Mouse (Mus musculus): ENCODE results near the gene Hrg.
"Not testable (repeated sequence)": the region's sequence is repeated elsewhere in the genome, so short reads cannot be mapped to it uniquely, and the experiment has no call there.

The Hrg gene

GRCm38 (mm10) chr16:22950840-22951395 is at the start of gene Hrg:
Hrg (plus strand) TSS chr16:22951072.
- in situ Hi-C loops (cut with MseI, MboI) = loop anchor here (5.0 kb wide), 1 partner anchor 74 kb away; no protein-coding TSS in a partner anchor

GRCm38 (mm10) chr16:22901326-22901725 is 49.5 kb upstream of the Hrg start:
- in situ Hi-C loops (cut with MseI, MboI) = no loop called here

DNA sequence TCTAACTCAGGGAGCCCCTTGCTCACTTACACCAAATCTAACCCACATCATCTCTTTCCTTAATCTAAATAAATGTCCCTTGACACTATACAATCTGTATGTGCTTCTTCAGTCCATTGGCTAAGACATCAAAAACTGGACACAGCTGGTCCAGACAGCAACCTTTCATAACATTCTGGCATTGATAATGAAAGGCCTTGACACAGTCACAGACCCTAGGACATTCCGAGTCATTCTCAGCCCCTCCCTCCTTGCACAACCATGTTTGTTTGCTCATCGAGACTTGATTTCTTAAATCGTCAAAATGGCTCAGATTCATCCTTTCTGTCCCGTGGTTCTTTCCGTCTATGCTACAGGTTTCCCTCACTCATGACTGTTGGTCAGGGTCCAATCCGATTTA is 41.6 kb upstream of the Hrg start:
- in situ Hi-C loops (cut with MseI, MboI) = no loop called here

GRCm38 (mm10) chr16:22911986-22912385 is 38.9 kb upstream of the Hrg start:
- in situ Hi-C loops (cut with MseI, MboI) = no loop called here

GRCm38 (mm10) chr16:22912886-22913285 is 38.0 kb upstream of the Hrg start:
- in situ Hi-C loops (cut with MseI, MboI) = no loop called here

DNA sequence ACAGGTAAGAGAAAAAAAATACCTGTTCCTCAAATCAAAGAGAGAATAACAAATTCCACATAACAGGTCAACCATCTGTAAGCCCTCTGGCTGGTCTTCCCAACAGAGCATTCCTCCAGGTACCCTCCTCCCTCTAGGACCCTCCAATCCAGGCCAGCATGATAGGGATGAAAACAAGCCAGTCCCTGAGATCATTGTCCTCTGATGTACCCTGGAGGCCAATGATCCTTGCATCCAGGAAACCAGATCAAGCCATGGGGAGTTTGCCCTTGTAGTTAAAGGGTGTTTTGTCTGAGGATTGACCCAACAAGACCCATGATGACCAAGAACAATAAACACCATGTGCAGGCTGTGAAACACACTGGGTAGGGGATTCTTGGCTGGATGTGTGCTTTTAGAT is 36.6 kb upstream of the Hrg start:
- in situ Hi-C loops (cut with MseI, MboI) = no loop called here

DNA sequence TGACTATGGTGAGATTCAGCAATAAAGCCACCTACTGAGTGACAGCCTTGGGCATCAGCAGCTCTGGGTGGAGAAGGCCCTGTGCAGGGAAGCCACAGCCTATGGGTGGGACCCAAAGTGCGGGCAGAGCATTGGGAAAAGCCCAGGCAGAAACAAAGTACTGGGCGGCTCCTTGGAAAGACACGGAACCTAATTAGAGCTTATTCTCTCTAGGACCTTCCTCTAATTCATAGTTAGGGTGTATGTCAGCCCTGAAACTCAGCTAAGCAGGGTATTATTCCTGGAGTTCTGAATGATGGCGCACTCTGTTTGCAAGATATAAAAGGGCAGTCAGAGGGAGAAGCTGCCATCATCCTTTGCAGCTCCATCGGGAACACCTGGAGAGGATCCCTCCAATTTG is 32.8 kb upstream of the Hrg start, which contains the start of gene Fetub:
TSS of gene Fetub (plus strand) at position 301 of the 400 bp plus-strand sequence.
- in situ Hi-C loops (cut with MseI, MboI) = no loop called here

- in situ Hi-C loops (cut with MseI, MboI) = no loop called here
Observed at GRCm38 (mm10) chr16:22918664-22919312, 32.1 kb upstream of the Hrg start.

GRCm38 (mm10) chr16:22919971-22920854 is 30.7 kb upstream of the Hrg start:
- in situ Hi-C loops (cut with MseI, MboI) = no loop called here

DNA sequence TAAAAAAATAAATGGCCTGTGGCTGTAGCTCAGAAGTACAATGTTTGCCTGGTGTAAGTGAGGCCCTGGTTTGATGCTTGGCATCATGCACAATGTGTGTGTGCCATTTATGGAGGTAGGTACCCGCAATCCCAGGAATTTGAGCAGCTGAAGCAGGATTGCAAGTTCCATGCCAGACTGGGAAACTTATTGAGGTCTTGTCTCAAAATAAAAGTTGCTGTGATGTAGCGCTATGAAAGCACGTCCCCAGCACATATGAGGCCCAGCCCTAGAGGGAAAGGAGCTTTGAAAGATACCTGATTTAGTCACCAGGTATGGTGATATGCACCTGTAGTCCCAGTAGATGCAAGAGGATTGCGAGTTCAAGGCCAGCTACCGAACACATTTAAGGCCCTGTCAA is 29.1 kb upstream of the Hrg start:
- in situ Hi-C loops (cut with MseI, MboI) = no loop called here

GRCm38 (mm10) chr16:22922433-22922832 is 28.4 kb upstream of the Hrg start:
- in situ Hi-C loops (cut with MseI, MboI) = no loop called here

DNA sequence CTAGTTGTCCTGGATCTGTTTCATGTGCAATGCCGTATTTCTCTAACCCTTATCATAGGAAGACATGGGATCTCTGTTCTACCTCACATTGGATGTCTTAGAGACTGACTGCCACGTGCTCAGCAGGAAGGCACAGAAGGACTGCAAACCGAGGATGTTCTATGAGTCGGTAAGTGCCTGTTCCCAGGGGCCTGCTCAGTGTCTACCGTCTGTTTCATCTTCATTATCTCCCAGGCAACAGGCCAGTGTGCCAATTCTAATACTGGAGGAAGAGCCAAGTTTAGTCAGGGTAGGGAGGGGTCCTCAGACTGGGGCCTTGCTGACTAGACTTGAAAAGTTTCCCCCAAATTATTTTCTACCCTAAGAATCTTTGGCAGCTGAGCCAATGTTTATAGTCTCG is 21.3 kb upstream of the Hrg start:
- in situ Hi-C loops (cut with MseI, MboI) = no loop called here

- in situ Hi-C loops (cut with MseI, MboI) = no loop called here
Observed at GRCm38 (mm10) chr16:22931431-22932200, 19.3 kb upstream of the Hrg start.

- in situ Hi-C loops (cut with MseI, MboI) = no loop called here
Observed at GRCm38 (mm10) chr16:22937631-22938030, 13.2 kb upstream of the Hrg start.

- in situ Hi-C loops (cut with MseI, MboI) = no loop called here
Observed at GRCm38 (mm10) chr16:22938541-22938940, 12.3 kb upstream of the Hrg start.

DNA sequence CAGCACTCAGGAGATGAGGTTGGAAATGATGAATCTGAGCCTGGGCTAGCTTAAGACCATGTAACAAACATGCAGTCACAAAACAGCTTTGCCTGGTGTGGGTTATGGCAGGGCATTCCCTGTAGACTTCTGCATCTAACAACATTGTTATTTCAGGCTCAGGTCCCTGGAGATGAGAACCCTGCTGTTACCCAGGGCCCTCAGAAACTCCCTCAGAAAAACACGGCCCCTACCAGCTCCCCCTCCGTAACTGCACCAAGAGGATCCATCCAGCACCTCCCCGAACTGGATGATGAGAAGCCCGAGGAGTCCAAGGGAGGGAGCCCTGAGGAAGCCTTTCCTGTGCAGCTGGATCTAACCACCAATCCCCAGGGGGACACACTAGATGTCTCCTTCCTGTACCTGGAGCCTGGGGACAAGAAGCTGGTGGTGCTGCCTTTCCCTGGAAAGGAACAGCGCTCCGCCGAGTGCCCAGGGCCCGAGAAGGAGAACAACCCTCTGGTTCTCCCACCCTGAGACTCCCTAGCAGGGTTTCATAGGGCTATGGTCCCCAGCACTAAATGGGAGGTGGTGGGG is 11.7 kb upstream of the Hrg start:
- in situ Hi-C loops (cut with MseI, MboI) = no loop called here

GRCm38 (mm10) chr16:22941825-22942476 is 8.9 kb upstream of the Hrg start:
- in situ Hi-C loops (cut with MseI, MboI) = not testable (repeated sequence)

- in situ Hi-C loops (cut with MseI, MboI) = no loop called here
Observed at GRCm38 (mm10) chr16:22947371-22947770, 3.5 kb upstream of the Hrg start.

DNA sequence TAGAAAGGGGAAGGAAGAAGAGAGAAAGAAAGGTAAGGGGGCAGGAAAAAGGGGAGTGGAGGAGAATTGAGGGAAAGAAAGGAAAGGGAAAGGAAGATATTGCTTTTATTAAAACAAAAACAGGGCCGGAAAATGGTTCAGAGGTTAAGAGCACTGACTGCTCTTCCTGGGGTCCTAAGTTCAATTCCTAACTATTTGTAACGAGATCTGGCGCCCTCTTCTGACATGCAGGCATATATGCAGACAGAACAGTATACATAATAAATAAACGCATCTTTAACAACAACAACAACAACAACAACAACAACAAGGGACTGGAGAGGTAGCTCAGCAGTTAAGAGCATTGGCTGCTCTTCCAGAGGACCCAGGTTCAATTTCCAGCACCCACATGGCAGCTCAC is 2.2 kb downstream of the Hrg start:
- in situ Hi-C loops (cut with MseI, MboI) = loop anchor here (5.0 kb wide), 1 partner anchor 76 kb away; no protein-coding TSS in a partner anchor

- in situ Hi-C loops (cut with MseI, MboI) = no loop called here
Observed at GRCm38 (mm10) chr16:22955397-22956084, 4.7 kb downstream of the Hrg start.
